Mouse (Mus musculus): ENCODE data around the gene Zfp683. TPM values are rescaled to one million over a fixed set of nuclear protein-coding genes. Genes with fewer than 3 reads are reported as not detected.
A peak's percentile ranks its signal among the peaks of the same experiment; 100 is the strongest.

The Zfp683 gene
- polyA plus RNA-seq, 1 experiment from 2014 or later, result not detected

GRCm38 (mm10) chr4:134102742-134103119, 49.1 kb downstream of the Zfp683 start:
- WGBS, result 2% methylated on average over 21 of the region's 21 CpGs
- Histone ChIP-seq H3K4me3 (ENCODE audit: low read length) (peak overlapping the region; percentile 61), H3K9me3 (ENCODE audit: control insufficient read depth, low read length) (no peaks in the 10 kb centered on the region), H3K4me2 (replicated peaks; ENCODE audit: low read depth, low read length) (peak overlapping the region; percentile 58), H3K36me3 (ENCODE audit: control insufficient read depth, insufficient read depth, low read length) (no peaks in the 10 kb centered on the region), H3K4me1 (ENCODE audit: control insufficient read depth, insufficient read depth, low read length) (peaks cover 13% of the 10 kb centered on the region; the same call in 1 of the 2 replicates), H3K27me3 (ENCODE audit: control insufficient read depth, insufficient read depth, low read length) (no peaks in the 10 kb centered on the region), H3K27ac (ENCODE audit: low read depth, low read length) (no peak overlapping the region; the same call in 1 of the 2 replicates), H3K9ac (ENCODE audit: low read depth, low read length) (peak overlapping the region; percentile 46; the same call in 1 of the 2 replicates)
- ATAC-seq (ENCODE audit: low FRiP score, low TSS enrichment), result peak; percentile 65

GRCm38 (mm10) chr4:134106105-134106504, 52.5 kb downstream of the Zfp683 start:
- H3K9ac ChIP-seq (ENCODE audit: low read depth, low read length), result no peak overlapping the region
- no peaks in the 10 kb centered on the region for H3K36me3 ChIP-seq (ENCODE audit: control insufficient read depth, insufficient read depth, low read length)
- H3K4me3 ChIP-seq (ENCODE audit: low read length), result no peak overlapping the region
- H3K4me1 ChIP-seq (ENCODE audit: control insufficient read depth, insufficient read depth, low read length), result peaks cover 10% of the 10 kb centered on the region; the same call in 1 of the 2 replicates
- H3K27ac ChIP-seq (ENCODE audit: low read depth, low read length), result no peak overlapping the region
- no peak overlapping the region for H3K4me2 ChIP-seq (replicated peaks; ENCODE audit: low read depth, low read length)
- 72% methylated on average over 7 of the region's 7 CpGs for WGBS
- H3K9me3 ChIP-seq (ENCODE audit: control insufficient read depth, low read length), result no peaks in the 10 kb centered on the region
- ATAC-seq (ENCODE audit: low FRiP score, low TSS enrichment), result no peak
- no peaks in the 10 kb centered on the region for H3K27me3 ChIP-seq (ENCODE audit: control insufficient read depth, insufficient read depth, low read length)

- no peaks in the 10 kb centered on the region for H3K36me3 ChIP-seq (ENCODE audit: control insufficient read depth, insufficient read depth, low read length)
- 83% methylated on average over 7 of the region's 7 CpGs for WGBS
- no peak overlapping the region for H3K4me2 ChIP-seq (replicated peaks; ENCODE audit: low read depth, low read length)
- H3K27me3 ChIP-seq (ENCODE audit: control insufficient read depth, insufficient read depth, low read length), result no peaks in the 10 kb centered on the region
- H3K4me3 ChIP-seq (ENCODE audit: low read length), result no peak overlapping the region
- no peak overlapping the region for H3K27ac ChIP-seq (ENCODE audit: low read depth, low read length)
- peaks cover 10% of the 10 kb centered on the region; the same call in 1 of the 2 replicates for H3K4me1 ChIP-seq (ENCODE audit: control insufficient read depth, insufficient read depth, low read length)
- no peak overlapping the region for H3K9ac ChIP-seq (ENCODE audit: low read depth, low read length)
- ATAC-seq (ENCODE audit: low FRiP score, low TSS enrichment), result no peak
- H3K9me3 ChIP-seq (ENCODE audit: control insufficient read depth, low read length), result no peaks in the 10 kb centered on the region
Observed at GRCm38 (mm10) chr4:134107730-134108129, 54.1 kb downstream of the Zfp683 start.

GRCm38 (mm10) chr4:134108196-134108595, 54.6 kb downstream of the Zfp683 start:
- Histone ChIP-seq H3K36me3 (ENCODE audit: control insufficient read depth, insufficient read depth, low read length) (no peaks in the 10 kb centered on the region), H3K4me1 (ENCODE audit: control insufficient read depth, insufficient read depth, low read length) (peaks cover 5% of the 10 kb centered on the region; the same call in 1 of the 2 replicates), H3K4me3 (ENCODE audit: low read length) (no peak overlapping the region), H3K4me2 (replicated peaks; ENCODE audit: low read depth, low read length) (no peak overlapping the region), H3K27ac (ENCODE audit: low read depth, low read length) (no peak overlapping the region), H3K9me3 (ENCODE audit: control insufficient read depth, low read length) (no peaks in the 10 kb centered on the region), H3K9ac (ENCODE audit: low read depth, low read length) (no peak overlapping the region), H3K27me3 (ENCODE audit: control insufficient read depth, insufficient read depth, low read length) (no peaks in the 10 kb centered on the region)
- 26% methylated on average over 5 of the region's 5 CpGs for WGBS
- no peak for ATAC-seq (ENCODE audit: low FRiP score, low TSS enrichment)

Other genes starting within 250 kb of the Zfp683 start
- gene Rps6ka1, start 166.0 kb upstream of the Zfp683 start, polyA plus RNA-seq (2014; fragmentation: Nextera tagmentation; extraction: Ambion mirVana), result 29.6 and 49.8 TPM in 2 replicates
- 3,172 and 3,245 TPM in 2 replicates for gene Hmgn2, start 85.2 kb upstream of the Zfp683 start, polyA plus RNA-seq (2014; fragmentation: Nextera tagmentation; extraction: Ambion mirVana)
- 42.2 and 42.9 TPM in 2 replicates for gene Dhdds, start 52.9 kb upstream of the Zfp683 start, polyA plus RNA-seq (2014; fragmentation: Nextera tagmentation; extraction: Ambion mirVana)
- gene Lin28a, start 35.0 kb upstream of the Zfp683 start, polyA plus RNA-seq (2014; fragmentation: Nextera tagmentation; extraction: Ambion mirVana), result not detected in 2 replicates
- 4.5 and 6.0 TPM in 2 replicates for gene Crybg2, start 7.0 kb downstream of the Zfp683 start, polyA plus RNA-seq (2014; fragmentation: Nextera tagmentation; extraction: Ambion mirVana)
- 8.9 and 12.1 TPM in 2 replicates for gene Cd52, start 41.2 kb downstream of the Zfp683 start, polyA plus RNA-seq (2014; fragmentation: Nextera tagmentation; extraction: Ambion mirVana)
- gene Ubxn11, start 48.7 kb downstream of the Zfp683 start, polyA plus RNA-seq (2014; fragmentation: Nextera tagmentation; extraction: Ambion mirVana), result 9.3 and 12.4 TPM in 2 replicates
- 424 TPM in 2 replicates for gene Sh3bgrl3, start 75.0 kb downstream of the Zfp683 start, polyA plus RNA-seq (2014; fragmentation: Nextera tagmentation; extraction: Ambion mirVana)
- gene Cep85, start 133.3 kb downstream of the Zfp683 start, polyA plus RNA-seq (2014; fragmentation: Nextera tagmentation; extraction: Ambion mirVana), result 98.0 and 123 TPM in 2 replicates
- gene Gm7534, start 149.2 kb downstream of the Zfp683 start, polyA plus RNA-seq (2014; fragmentation: Nextera tagmentation; extraction: Ambion mirVana), result 0.34 and 0.50 TPM in 2 replicates
- gene Catsper4, start 173.5 kb downstream of the Zfp683 start, polyA plus RNA-seq (2014; fragmentation: Nextera tagmentation; extraction: Ambion mirVana), result 0.26 and 0.37 TPM in 2 replicates
- gene Cnksr1, start 184.6 kb downstream of the Zfp683 start, polyA plus RNA-seq (2014; fragmentation: Nextera tagmentation; extraction: Ambion mirVana), result 5.0 and 6.4 TPM in 2 replicates
- 0.41 TPM in 1 of 2 replicates, not detected in the other for gene E130218I03Rik, start 189.8 kb downstream of the Zfp683 start, polyA plus RNA-seq (2014; fragmentation: Nextera tagmentation; extraction: Ambion mirVana)
- gene Zfp593, start 191.8 kb downstream of the Zfp683 start, polyA plus RNA-seq (2014; fragmentation: Nextera tagmentation; extraction: Ambion mirVana), result 17.5 and 18.9 TPM in 2 replicates
- not detected in 2 replicates for gene Gm30191, start 193.1 kb downstream of the Zfp683 start, polyA plus RNA-seq (2014; fragmentation: Nextera tagmentation; extraction: Ambion mirVana)
- 9.2 and 12.8 TPM in 2 replicates for gene Grrp1, start 200.3 kb downstream of the Zfp683 start, polyA plus RNA-seq (2014; fragmentation: Nextera tagmentation; extraction: Ambion mirVana)
- 14.9 and 18.8 TPM in 2 replicates for gene Pdik1l, start 234.1 kb downstream of the Zfp683 start, polyA plus RNA-seq (2014; fragmentation: Nextera tagmentation; extraction: Ambion mirVana)